Mouse (Mus musculus): ENCODE measurements at regions not wholly inside any gene's neighbourhood (a gene's known extent, or its start where the extent isn't known, plus 50 kb on each side); places are given as distances from the start of the nearest gene placed in this dataset.

DNA sequence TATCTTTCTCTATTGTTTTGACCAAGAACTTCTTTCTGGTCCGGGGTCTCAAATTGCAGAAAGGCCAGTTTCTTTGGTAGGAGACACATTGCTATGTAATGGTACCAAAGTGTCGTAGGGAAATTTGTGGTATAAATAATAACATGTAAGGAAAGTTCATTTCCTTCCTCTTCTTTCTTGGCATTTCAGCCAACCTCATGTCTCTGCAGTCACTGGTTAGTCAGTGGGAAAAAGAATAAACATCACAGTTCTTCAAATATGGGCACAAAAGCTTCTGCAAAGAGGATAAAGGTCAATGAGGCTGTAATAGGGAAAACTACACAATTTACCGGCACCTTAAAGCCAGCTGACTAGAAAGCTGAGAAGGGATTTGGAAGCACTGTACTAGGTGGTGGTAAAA is 68.5 kb upstream of the Rgs1 start:
- peak in 1 of 2 experiments; percentile 12 for DNase-seq (ENCODE audit: low spot score in 2 of 2)

DNA sequence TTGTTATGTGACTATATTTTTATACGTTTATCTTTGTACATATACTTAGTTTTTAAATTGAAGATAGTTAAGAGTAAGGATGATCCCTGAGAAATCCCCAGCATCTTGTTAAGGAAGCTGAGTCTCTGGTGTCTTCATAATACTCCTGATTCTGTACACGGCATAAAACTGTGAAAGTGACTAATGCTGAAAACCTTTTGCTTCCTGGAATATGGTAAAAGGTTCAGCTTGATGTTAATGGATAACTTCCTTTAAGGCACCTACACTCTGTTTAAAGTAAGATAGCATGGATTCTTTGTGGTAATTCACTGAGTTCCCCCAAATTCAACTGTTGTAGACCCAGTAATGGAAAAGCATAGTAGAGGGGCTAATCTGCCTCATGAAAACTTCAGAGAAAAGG is 67.2 kb upstream of the Rgs1 start:
- no peak for DNase-seq (ENCODE audit: low spot score in 2 of 2)

DNA sequence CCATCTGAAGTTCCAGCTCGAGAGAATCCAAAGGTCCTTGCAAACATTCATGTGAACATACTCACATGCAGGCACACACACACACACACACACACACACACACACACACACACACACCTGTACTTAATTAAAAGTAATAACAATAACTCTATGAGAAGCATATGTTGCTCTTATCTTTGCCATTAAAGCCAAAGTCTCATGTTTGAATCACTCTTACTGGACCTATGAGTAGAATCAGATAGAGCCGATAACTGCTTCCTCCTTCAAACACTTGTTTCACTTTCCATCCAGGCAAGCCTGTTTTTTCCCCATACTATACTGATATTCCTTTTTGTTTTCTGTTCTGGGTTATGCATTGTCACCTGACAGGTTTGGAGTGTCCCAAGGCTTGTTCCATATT is 65.3 kb upstream of the Rgs1 start:
- DNase-seq (ENCODE audit: low spot score in 2 of 2) = no peak

DNA sequence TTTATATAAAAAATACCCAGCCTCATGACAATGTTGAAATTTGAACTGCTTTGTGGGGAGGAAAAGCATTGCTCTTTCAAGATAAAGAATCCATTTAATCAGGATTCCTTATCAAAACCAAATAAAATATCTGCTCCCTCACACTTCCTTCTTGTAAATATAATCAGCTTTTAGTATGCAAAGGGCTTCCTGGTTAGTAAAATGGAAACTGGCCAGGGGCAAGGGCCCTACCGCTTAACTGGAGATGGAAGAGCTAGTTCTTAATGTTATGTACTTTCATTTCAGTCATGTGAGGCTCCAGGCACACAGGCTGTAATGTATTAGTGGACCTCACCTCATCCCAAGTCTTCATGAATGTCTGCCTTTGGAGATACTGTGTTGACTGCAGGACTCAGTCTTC is 64.3 kb upstream of the Rgs1 start:
- no peak for DNase-seq (ENCODE audit: low spot score in 2 of 2)

DNA sequence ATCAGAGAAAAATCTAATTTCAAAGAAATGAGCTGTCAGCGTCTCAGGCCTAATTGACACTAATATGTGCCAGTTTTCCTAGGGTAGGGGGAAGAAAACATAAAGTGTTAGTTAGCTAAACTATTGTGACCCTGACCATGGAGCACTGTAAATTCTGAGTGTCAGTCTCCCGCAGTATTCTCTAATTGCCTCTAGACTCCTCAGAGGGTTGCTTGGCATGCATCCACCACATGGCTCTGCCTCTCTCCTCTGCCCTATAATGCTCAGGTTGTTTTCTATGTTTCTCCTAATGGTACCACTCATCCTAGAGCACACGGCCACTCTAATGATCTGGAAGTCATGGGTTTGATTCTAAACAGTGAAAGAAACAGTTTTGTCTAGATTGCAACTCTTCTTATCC is 60.9 kb upstream of the Rgs1 start:
- no peak for DNase-seq (ENCODE audit: low spot score in 2 of 2)

DNA sequence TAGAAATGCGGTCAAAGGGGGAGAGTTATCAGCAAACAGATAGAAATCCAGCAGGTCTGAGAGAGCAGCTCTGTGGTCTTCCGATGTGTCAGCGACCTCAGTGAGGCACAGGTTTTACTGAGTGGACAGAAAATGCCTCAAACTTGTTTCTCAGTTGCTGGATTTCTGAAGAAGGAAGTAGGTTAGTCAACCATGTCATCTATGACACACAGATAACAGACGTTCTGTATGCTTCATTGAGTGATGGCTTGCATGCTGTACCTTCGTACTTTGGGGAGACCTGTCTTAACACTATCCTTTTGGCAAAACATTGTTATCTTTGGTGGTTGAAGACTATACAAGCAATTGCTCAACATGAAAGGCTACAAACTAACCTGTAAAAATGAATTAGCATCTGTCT is 59.3 kb upstream of the Rgs1 start:
- no peak for DNase-seq (ENCODE audit: low spot score in 2 of 2)

DNA sequence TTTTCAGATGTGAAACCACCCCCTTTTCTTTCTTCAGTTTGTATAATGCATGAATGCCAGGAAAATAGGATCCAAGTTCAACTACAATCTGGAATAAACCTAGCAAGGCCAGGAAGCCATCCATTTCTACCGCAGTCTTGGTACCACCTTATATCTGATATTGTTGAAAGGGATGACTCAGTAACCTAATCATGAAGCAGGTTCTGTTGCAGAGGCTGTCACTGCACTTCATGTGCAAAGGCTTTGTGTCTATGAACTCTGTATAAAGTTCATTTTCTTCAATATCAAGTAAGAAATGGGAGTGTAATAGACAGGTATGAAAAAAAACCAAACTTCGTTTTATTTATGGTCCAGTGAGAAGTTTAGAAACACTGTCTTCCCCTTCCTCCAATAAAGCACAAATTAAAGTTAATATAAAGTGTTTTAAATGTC is 58.8 kb upstream of the Rgs1 start:
- no peak for DNase-seq (ENCODE audit: low spot score in 2 of 2)

DNA sequence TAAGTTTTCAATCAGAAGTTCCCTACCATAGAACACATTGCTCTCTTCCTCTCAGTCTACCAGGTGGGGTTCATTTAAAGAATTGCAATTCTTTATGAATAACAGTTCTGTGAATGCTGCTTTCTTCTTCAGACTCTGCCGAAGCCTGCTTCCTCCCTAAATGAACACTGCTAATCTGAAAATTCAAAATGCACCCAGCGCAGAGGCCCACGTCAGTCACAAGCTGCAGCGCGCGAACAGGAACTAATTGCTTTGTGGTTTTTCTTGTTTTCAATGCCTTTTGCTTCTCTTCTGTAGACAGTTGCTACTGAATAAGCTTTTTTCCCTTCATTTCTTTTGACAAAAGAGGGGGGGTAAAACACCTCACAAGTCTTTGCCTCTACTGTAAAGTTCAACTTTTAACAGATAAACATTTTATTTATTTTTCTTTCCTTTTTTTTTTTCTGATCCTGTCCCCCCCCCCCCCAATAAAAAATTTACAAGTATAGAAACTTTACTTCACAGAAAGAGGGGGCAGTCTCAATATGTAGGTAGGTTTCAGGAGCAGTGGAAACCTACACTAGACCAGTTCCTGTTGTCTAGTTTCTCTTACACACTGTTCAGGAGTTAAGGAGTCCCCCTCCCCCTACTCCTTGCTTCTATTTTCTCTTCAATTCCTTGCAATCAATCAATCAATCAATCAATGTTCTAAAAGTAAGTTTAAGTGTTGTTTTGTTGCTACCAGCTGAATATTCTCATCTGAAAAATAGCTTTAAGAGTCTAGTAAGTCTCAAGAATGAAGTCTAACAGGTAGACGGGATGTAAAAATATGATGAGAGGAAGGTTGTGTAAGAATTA is 58.2 kb upstream of the Rgs1 start:
- no peak for DNase-seq (ENCODE audit: low spot score in 2 of 2)

DNA sequence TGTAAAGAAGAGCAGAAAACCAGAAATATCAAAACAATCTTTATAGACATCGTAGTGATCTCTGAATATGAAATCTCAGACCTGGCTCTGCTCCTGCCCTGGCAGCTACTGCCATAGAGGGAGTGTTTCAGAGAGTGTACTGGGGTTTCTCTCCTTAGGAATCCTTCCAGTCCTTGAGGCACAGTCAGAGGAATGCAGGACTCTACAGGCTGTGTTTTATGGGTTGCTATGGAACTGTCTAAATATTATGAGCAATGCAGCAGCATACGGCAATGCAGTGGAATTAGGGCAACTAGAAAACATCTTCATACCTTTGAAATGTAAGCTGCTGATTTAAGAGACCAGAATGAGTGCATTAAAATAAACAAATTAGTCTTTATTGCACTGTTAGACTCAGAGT is 57.2 kb upstream of the Rgs1 start:
- DNase-seq (ENCODE audit: low spot score in 2 of 2) = peak in 1 of 2 experiments; percentile 13

DNA sequence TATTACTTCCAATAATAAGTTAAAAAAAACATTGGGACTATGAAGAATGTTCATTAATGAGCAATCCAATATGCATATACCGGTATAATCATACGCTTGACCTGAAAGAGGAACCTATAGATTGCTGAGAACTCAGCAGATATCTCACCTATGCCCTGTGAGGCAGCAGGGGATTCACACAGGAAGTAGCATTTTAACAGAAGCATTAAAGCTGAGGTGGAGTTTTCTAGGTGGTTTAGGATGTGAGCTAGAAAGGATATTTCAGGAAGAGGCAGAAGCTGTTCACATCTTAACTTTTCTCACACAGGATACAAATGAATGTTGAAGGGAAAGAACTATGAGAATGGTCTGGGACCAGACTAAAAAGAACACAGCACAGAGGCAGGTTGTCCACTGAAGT is 51.6 kb upstream of the Rgs1 start:
- no peak for DNase-seq (ENCODE audit: low spot score in 2 of 2)
